In the genomic region with DNA sequence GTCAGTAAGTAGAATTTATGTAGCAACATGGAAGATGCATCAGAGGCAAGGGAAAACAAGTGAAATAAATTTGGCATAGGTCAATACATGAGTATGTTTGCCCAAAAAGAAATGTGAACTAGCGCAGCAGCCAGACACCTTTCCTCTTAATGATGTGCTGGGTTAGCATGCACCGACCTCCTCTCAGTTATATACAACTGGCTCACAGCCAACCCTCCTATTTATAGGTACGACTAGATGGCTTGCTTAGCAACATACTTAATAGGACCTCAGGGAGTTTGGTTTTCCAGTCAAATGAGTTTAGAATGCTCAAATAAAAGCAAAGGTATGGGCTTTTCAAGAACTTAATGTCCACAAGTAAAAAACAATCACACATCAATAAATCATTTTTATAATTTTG, we compare ENCODE assay signal across 21 mouse cellular contexts.
A peak's percentile ranks its signal among the peaks of the same experiment; 100 is the strongest.
DNase-seq lines count a peak whose midpoint lies in the region; ATAC-seq and TF ChIP-seq lines count a peak whose summit lies in the region.
"Had no signal": no experiment of that assay in that cellular context is flagged by ENCODE, and none has a peak within 500 bp of the region (broad histone marks: within the 10 kb centered on the region; RNA-seq: fewer than 3 reads in every experiment).

No protein-coding gene starts in this region.

- no peak for ATAC-seq in hindbrain, postnatal 0 days
- no peak for ATAC-seq in hindbrain, embryonic 12.5 days (ENCODE audit: low FRiP score)
- ATAC-seq in midbrain, postnatal 0 days (ENCODE audit: low FRiP score), result no peak
- ATAC-seq in midbrain, embryonic 13.5 days, result no peak
- no peak for ATAC-seq in activated CD4-positive, CD25-positive, alpha-beta regulatory T cell, adult 4 months
- ATAC-seq: forebrain, embryonic 15.5 days; intestine, embryonic 16.5 days; liver, embryonic 12.5 days; lung, postnatal 0 days had no signal

- 44% methylated on average over 3 of the region's 3 CpGs for WGBS in hindbrain, postnatal 0 days
- 64% methylated on average over 3 of the region's 3 CpGs for WGBS in hindbrain, embryonic 12.5 days
- WGBS in midbrain, postnatal 0 days, result 58% methylated on average over 3 of the region's 3 CpGs
- WGBS in midbrain, embryonic 13.5 days, result 76% methylated on average over 3 of the region's 3 CpGs

- DNase-seq in cerebellum, postnatal 10 days, result peak; percentile 15 to 30
- no peak for DNase-seq in cerebellum, postnatal 14 days
- DNase-seq in hindbrain, postnatal 0 days (ENCODE audit: low spot score), result peak; percentile 62
- peak; percentile 63 for DNase-seq in midbrain, postnatal 0 days (ENCODE audit: low spot score)
- no peak for DNase-seq in right cerebral cortex, postnatal 36 days (ENCODE audit: low spot score in 2 of 2)
- DNase-seq: adrenal gland, postnatal 14 days; cerebellum, adult 2 months; right cerebral cortex, postnatal 14 days; thymus, postnatal 14 days had no signal

- H3K9me3 ChIP-seq in hindbrain, postnatal 0 days (ENCODE audit: low read length), result no peaks in the 10 kb centered on the region
- no peaks in the 10 kb centered on the region for H3K9me3 ChIP-seq in hindbrain, embryonic 12.5 days (replicated peaks)
- no peaks in the 10 kb centered on the region for H3K9me3 ChIP-seq in midbrain, postnatal 0 days (ENCODE audit: low read length)
- H3K9me3 ChIP-seq in midbrain, embryonic 13.5 days, result no peaks in the 10 kb centered on the region
- H3K9me3 ChIP-seq: forebrain, embryonic 15.5 days; heart, embryonic 13.5 days; hindbrain, embryonic 10.5 days; liver, embryonic 12.5 days; neural tube, embryonic 12.5 days had no signal

- H3K36me3 ChIP-seq in hindbrain, postnatal 0 days (ENCODE audit: insufficient read depth, low read length), result no peaks in the 10 kb centered on the region
- no peaks in the 10 kb centered on the region for H3K36me3 ChIP-seq in hindbrain, embryonic 12.5 days
- no peaks in the 10 kb centered on the region for H3K36me3 ChIP-seq in midbrain, postnatal 0 days (ENCODE audit: insufficient read depth, low read length)
- H3K36me3 ChIP-seq in midbrain, embryonic 13.5 days, result no peaks in the 10 kb centered on the region
- H3K36me3 ChIP-seq: forebrain, embryonic 15.5 days; heart, embryonic 13.5 days; hindbrain, embryonic 10.5 days; liver, embryonic 12.5 days; neural tube, embryonic 12.5 days had no signal

- no peak overlapping the region for H3K4me2 ChIP-seq in hindbrain, postnatal 0 days (ENCODE audit: low read depth, low read length)
- no peak overlapping the region for H3K4me2 ChIP-seq in hindbrain, embryonic 12.5 days (replicated peaks)
- H3K4me2 ChIP-seq in midbrain, postnatal 0 days (ENCODE audit: low read depth, low read length, poor library complexity, severe bottlenecking), result no peak overlapping the region
- H3K4me2 ChIP-seq in midbrain, embryonic 13.5 days (replicated peaks), result no peak overlapping the region
- H3K4me2 ChIP-seq: forebrain, embryonic 15.5 days; heart, embryonic 13.5 days; liver, embryonic 12.5 days; neural tube, embryonic 12.5 days had no signal

- H3K4me3 ChIP-seq in hindbrain, postnatal 0 days (ENCODE audit: low read length), result no peak overlapping the region
- no peak overlapping the region for H3K4me3 ChIP-seq in hindbrain, embryonic 12.5 days
- no peak overlapping the region for H3K4me3 ChIP-seq in midbrain, postnatal 0 days (ENCODE audit: low read depth, low read length)
- no peak overlapping the region for H3K4me3 ChIP-seq in midbrain, embryonic 13.5 days (replicated peaks)
- H3K4me3 ChIP-seq: erythroblast, embryonic 14.5 days; forebrain, embryonic 15.5 days; heart, embryonic 13.5 days; hindbrain, embryonic 10.5 days; liver, embryonic 12.5 days; neural tube, embryonic 12.5 days had no signal

- TF ChIP-seq CTCF in hindbrain, postnatal 0 days (IDR thresholded peaks at IDR 0.05; ENCODE audit: low read depth), result no peak
- no peak for TF ChIP-seq CTCF in midbrain, postnatal 0 days (IDR thresholded peaks at IDR 0.05)

- no peaks in the 10 kb centered on the region for H3K4me1 ChIP-seq in hindbrain, postnatal 0 days (ENCODE audit: insufficient read depth, low read length)
- H3K4me1 ChIP-seq in hindbrain, embryonic 12.5 days, result no peaks in the 10 kb centered on the region
- H3K4me1 ChIP-seq in midbrain, postnatal 0 days (ENCODE audit: insufficient read depth, low read length), result no peaks in the 10 kb centered on the region
- no peaks in the 10 kb centered on the region for H3K4me1 ChIP-seq in midbrain, embryonic 13.5 days (replicated peaks)
- H3K4me1 ChIP-seq: forebrain, embryonic 15.5 days; hindbrain, embryonic 10.5 days; liver, embryonic 12.5 days; neural tube, embryonic 12.5 days had no signal

- H3K9ac ChIP-seq in hindbrain, postnatal 0 days (replicated peaks; ENCODE audit: low read length), result no peak overlapping the region
- no peak overlapping the region for H3K9ac ChIP-seq in hindbrain, embryonic 12.5 days
- H3K9ac ChIP-seq in midbrain, postnatal 0 days (replicated peaks; ENCODE audit: low read length, poor library complexity, severe bottlenecking), result no peak overlapping the region
- no peak overlapping the region for H3K9ac ChIP-seq in midbrain, embryonic 13.5 days (replicated peaks)
- H3K9ac ChIP-seq: forebrain, embryonic 15.5 days; heart, embryonic 13.5 days; liver, embryonic 12.5 days; neural tube, embryonic 12.5 days had no signal

- H3K27me3 ChIP-seq in hindbrain, postnatal 0 days (ENCODE audit: insufficient read depth, low read length), result no peaks in the 10 kb centered on the region
- H3K27me3 ChIP-seq in hindbrain, embryonic 12.5 days, result no peaks in the 10 kb centered on the region
- H3K27me3 ChIP-seq in midbrain, postnatal 0 days (ENCODE audit: insufficient read depth, low read length), result no peaks in the 10 kb centered on the region
- no peaks in the 10 kb centered on the region for H3K27me3 ChIP-seq in midbrain, embryonic 13.5 days
- H3K27me3 ChIP-seq: forebrain, embryonic 15.5 days; heart, embryonic 13.5 days; liver, embryonic 12.5 days; neural tube, embryonic 12.5 days had no signal

- H3K27ac ChIP-seq in hindbrain, postnatal 0 days, result no peak overlapping the region
- H3K27ac ChIP-seq in hindbrain, embryonic 12.5 days, result no peak overlapping the region
- H3K27ac ChIP-seq in midbrain, postnatal 0 days (ENCODE audit: low read depth, low read length), result no peak overlapping the region
- H3K27ac ChIP-seq in midbrain, embryonic 13.5 days, result no peak overlapping the region
- H3K27ac ChIP-seq: forebrain, embryonic 15.5 days; heart, embryonic 13.5 days; hindbrain, embryonic 10.5 days; liver, embryonic 12.5 days; neural tube, embryonic 12.5 days; stomach, postnatal 0 days had no signal

Comparison
In these comparisons a context has a peak if more than half of its experiments do, and no peak if none do; other contexts are left out.
1. DNase-seq: peak in cerebellum, postnatal 10 days (2 of 2), hindbrain, postnatal 0 days (single experiment) and midbrain, postnatal 0 days (single experiment); none in cerebellum, postnatal 14 days (0 of 2) and right cerebral cortex, postnatal 36 days (0 of 2).